Mouse (Mus musculus) thymus, adult 2 months (tissue): ENCODE results near the gene Krtap3-3.

Source experiments
- CTCF ChIP-seq: fragments of 200-500 bp; IDR thresholded peaks from 2 replicates; pipeline ENCODE4 v1.5.1; 2012; ENCODE audit warnings: mild to moderate bottlenecking, control low read depth, low read length, moderate library complexity, borderline replicate concordance; ENCODE audit not compliant: control insufficient read depth, poor library complexity, insufficient read depth; ENCODE audit errors: extremely low read depth
- POLR2A ChIP-seq: fragments of 200-500 bp; IDR thresholded peaks from 2 replicates; pipeline ENCODE4 v1.6.1; 2012; ENCODE audit warnings: mild to moderate bottlenecking, low read length, control low read depth, moderate library complexity; ENCODE audit not compliant: control insufficient read depth, poor library complexity, insufficient read depth; ENCODE audit errors: extremely low read depth

- TF ChIP-seq POLR2A (no peak), CTCF (no peak)
Measured at GRCm38 (mm10) chr11:99514098-99514497, 36.6 kb downstream of the Krtap3-3 start.
